Mouse (Mus musculus) lung, postnatal 25 days (tissue): ENCODE data around the gene Fau.
A peak's percentile ranks its signal among the peaks of the same experiment; 100 is the strongest.

Source experiments
- DNase-seq: peaks from one replicate; pipeline ENCODE4 v3.0.0; 2022; ENCODE audit warnings: low spot score

Fau gene

GRCm38 (mm10) chr19:6070571-6071250, 13.1 kb downstream of the Fau start:
- no peak for DNase-seq

GRCm38 (mm10) chr19:6071261-6071660, 13.6 kb downstream of the Fau start:
- DNase-seq = no peak

- DNase-seq = no peak
Observed at GRCm38 (mm10) chr19:6073889-6074288, 16.2 kb downstream of the Fau start.

GRCm38 (mm10) chr19:6076564-6077393, 19.1 kb downstream of the Fau start, which contains the start of gene Vps51:
TSS of gene Vps51 (minus strand) at chr19:6077231.
- DNase-seq = peak; percentile 90

GRCm38 (mm10) chr19:6079983-6080480, 22.4 kb downstream of the Fau start, which contains the start of gene Tmem262:
TSS of gene Tmem262 (plus strand) at chr19:6080033.
- no peak for DNase-seq

- no peak for DNase-seq
Observed at GRCm38 (mm10) chr19:6082156-6082555, 24.5 kb downstream of the Fau start, which contains the start of gene Gm28374. TSS of gene Gm28374 (minus strand) at chr19:6082256.

- DNase-seq = peak; percentile 97
Observed at GRCm38 (mm10) chr19:6084478-6085248, 27.0 kb downstream of the Fau start, which contains the start of the genes Zfpl1 and Cdca5. TSS of gene Zfpl1 (minus strand) at chr19:6084956. TSS of gene Cdca5 (plus strand) at chr19:6084983.

GRCm38 (mm10) chr19:6085417-6085879, 27.8 kb downstream of the Fau start:
- peak; percentile 48 for DNase-seq

GRCm38 (mm10) chr19:6088841-6089240, 31.2 kb downstream of the Fau start:
- no peak for DNase-seq

- no peak for DNase-seq
Observed at GRCm38 (mm10) chr19:6094119-6094518, 36.5 kb downstream of the Fau start, which contains the start of gene AC131692.1. TSS of gene AC131692.1 (plus strand) at chr19:6094419.

- no peak for DNase-seq
Observed at GRCm38 (mm10) chr19:6097847-6098246, 40.2 kb downstream of the Fau start.

GRCm38 (mm10) chr19:6101186-6101585, 43.5 kb downstream of the Fau start:
- DNase-seq = no peak

- no peak for DNase-seq
Observed at GRCm38 (mm10) chr19:6102169-6102853, 44.7 kb downstream of the Fau start.

GRCm38 (mm10) chr19:6104476-6104875, 46.8 kb downstream of the Fau start:
- DNase-seq = no peak

GRCm38 (mm10) chr19:6105586-6105985, 47.9 kb downstream of the Fau start, which contains the start of gene Naaladl1:
TSS of gene Naaladl1 (plus strand) at chr19:6105782.
- DNase-seq = no peak
